Mouse (Mus musculus): ENCODE data around the gene C1rb. TPM values are rescaled to one million over a fixed set of nuclear protein-coding genes. Genes with fewer than 3 reads are reported as not detected.

Gene C1rb
- polyA plus RNA-seq, 1 experiment from 2014 or later: not detected

GRCm38 (mm10) chr6:124630763-124631162, 60.7 kb downstream of the C1rb start:
- peak; percentile 10 for DNase-seq (ENCODE audit: low spot score)
- ATAC-seq (replicated peaks; ENCODE audit: low FRiP score): no peak
- Histone ChIP-seq H3K4me3 (ENCODE audit: low read depth, low read length) (no peak overlapping the region), H3K4me2 (ENCODE audit: low read depth, low read length, severe bottlenecking) (no peak overlapping the region), H3K27ac (ENCODE audit: low read depth, low read length) (no peak overlapping the region), H3K9ac (ENCODE audit: low read length) (no peak overlapping the region), H3K4me1 (replicated peaks; ENCODE audit: control insufficient read depth, insufficient read depth, low read length) (no peaks in the 10 kb centered on the region), H3K36me3 (ENCODE audit: control insufficient read depth, insufficient read depth, low read length) (no peaks in the 10 kb centered on the region), H3K9me3 (ENCODE audit: control insufficient read depth, low read length) (no peaks in the 10 kb centered on the region), H3K27me3 (ENCODE audit: control insufficient read depth, insufficient read depth, low read length) (no peaks in the 10 kb centered on the region)
- 74% methylated on average over 4 of the region's 4 CpGs for WGBS

Other genes with a start within 250 kb of the C1rb start
- 46.9 and 49.9 TPM in 2 replicates for gene Pex5, start 155.2 kb upstream of the C1rb start, polyA plus RNA-seq (2014; fragmentation: Nextera tagmentation; extraction: Ambion mirVana)
- gene Clstn3, start 105.5 kb upstream of the C1rb start, polyA plus RNA-seq (2014; fragmentation: Nextera tagmentation; extraction: Ambion mirVana): 12.8 and 15.2 TPM in 2 replicates
- 0.08 and 0.21 TPM in 2 replicates for gene C1rl, start 77.2 kb upstream of the C1rb start, polyA plus RNA-seq (2014; fragmentation: Nextera tagmentation; extraction: Ambion mirVana)
- 0.08 and 0.35 TPM in 2 replicates for gene C1ra, start 57.9 kb upstream of the C1rb start, polyA plus RNA-seq (2014; fragmentation: Nextera tagmentation; extraction: Ambion mirVana)
- gene C1s1, start 27.9 kb upstream of the C1rb start, polyA plus RNA-seq (2014; fragmentation: Nextera tagmentation; extraction: Ambion mirVana): 0.33 TPM in 1 of 2 replicates, not detected in the other
- not detected in 2 replicates for gene C1s2, start 65.8 kb downstream of the C1rb start, polyA plus RNA-seq (2014; fragmentation: Nextera tagmentation; extraction: Ambion mirVana)
- gene Lpcat3, start 92.7 kb downstream of the C1rb start, polyA plus RNA-seq (2014; fragmentation: Nextera tagmentation; extraction: Ambion mirVana): 34.3 and 35.5 TPM in 2 replicates
- gene Emg1, start 141.9 kb downstream of the C1rb start, polyA plus RNA-seq (2014; fragmentation: Nextera tagmentation; extraction: Ambion mirVana): 227 and 228 TPM in 2 replicates
- 376 and 404 TPM in 2 replicates for gene Phb2, start 142.0 kb downstream of the C1rb start, polyA plus RNA-seq (2014; fragmentation: Nextera tagmentation; extraction: Ambion mirVana)
- 4.8 and 4.9 TPM in 2 replicates for gene Ptpn6, start 168.4 kb downstream of the C1rb start, polyA plus RNA-seq (2014; fragmentation: Nextera tagmentation; extraction: Ambion mirVana)
- gene Grcc10, start 171.1 kb downstream of the C1rb start, polyA plus RNA-seq (2014; fragmentation: Nextera tagmentation; extraction: Ambion mirVana): 509 and 514 TPM in 2 replicates
- not detected in 2 replicates for gene Gm45234, start 185.7 kb downstream of the C1rb start, polyA plus RNA-seq (2014; fragmentation: Nextera tagmentation; extraction: Ambion mirVana)
- gene Atn1, start 186.2 kb downstream of the C1rb start, polyA plus RNA-seq (2014; fragmentation: Nextera tagmentation; extraction: Ambion mirVana): 13.9 and 14.4 TPM in 2 replicates
- gene Eno2, start 199.4 kb downstream of the C1rb start, polyA plus RNA-seq (2014; fragmentation: Nextera tagmentation; extraction: Ambion mirVana): 5.8 and 6.0 TPM in 2 replicates
- 4.5 and 6.8 TPM in 2 replicates for gene Lrrc23, start 209.4 kb downstream of the C1rb start, polyA plus RNA-seq (2014; fragmentation: Nextera tagmentation; extraction: Ambion mirVana)
- 7.5 and 8.4 TPM in 2 replicates for gene Spsb2, start 238.4 kb downstream of the C1rb start, polyA plus RNA-seq (2014; fragmentation: Nextera tagmentation; extraction: Ambion mirVana)
- 875 and 885 TPM in 2 replicates for gene Tpi1, start 244.0 kb downstream of the C1rb start, polyA plus RNA-seq (2014; fragmentation: Nextera tagmentation; extraction: Ambion mirVana)